Mouse (Mus musculus) megakaryocyte, embryonic 14.5 days (primary cell): ENCODE measurements around the gene Pla2g4a.

Source experiments
- FLI1 ChIP-seq: IDR thresholded peaks from 2 replicates; pipeline ENCODE4 v1.6.1; 2012; ENCODE audit warnings: low read length, inconsistent platforms, mixed read lengths
- GATA1 ChIP-seq: IDR thresholded peaks from 3 replicates; pipeline ENCODE4 v1.6.1; 2012; ENCODE audit warnings: mixed read lengths, low read length, inconsistent platforms, borderline replicate concordance

- TF ChIP-seq GATA1: no peak
- no peak for TF ChIP-seq FLI1
These were observed 20.8 kb downstream of the Pla2g4a start for GRCm38 (mm10) chr1:149940301-149940700.
